Mouse (Mus musculus): ENCODE data around the gene Ttyh3.

Gene Ttyh3

GRCm38 (mm10) chr5:140652587-140652986, 3.8 kb upstream of the Ttyh3 start:
- no peak for DNase-seq (ENCODE audit: low read depth)

- no peak for DNase-seq (ENCODE audit: low read depth)
These were observed 2.4 kb upstream of the Ttyh3 start for GRCm38 (mm10) chr5:140651231-140651630.

- DNase-seq (ENCODE audit: low read depth), result no peak
These were observed 1.1 kb upstream of the Ttyh3 start for GRCm38 (mm10) chr5:140649881-140650414.

- DNase-seq (ENCODE audit: low read depth), result peak; percentile 98
These were observed 353 bp upstream of the Ttyh3 start for GRCm38 (mm10) chr5:140649101-140649667.

- peak; percentile 51 for DNase-seq (ENCODE audit: low read depth)
These were observed 861 bp downstream of the Ttyh3 start for GRCm38 (mm10) chr5:140647821-140648518.

GRCm38 (mm10) chr5:140647031-140647760, 1.6 kb downstream of the Ttyh3 start:
- DNase-seq (ENCODE audit: low read depth), result no peak

- DNase-seq (ENCODE audit: low read depth), result no peak
These were observed 2.7 kb downstream of the Ttyh3 start for GRCm38 (mm10) chr5:140646171-140646570.

- DNase-seq (ENCODE audit: low read depth), result no peak
These were observed 3.4 kb downstream of the Ttyh3 start for GRCm38 (mm10) chr5:140645454-140645853.

- no peak for DNase-seq (ENCODE audit: low read depth)
These were observed 4.1 kb downstream of the Ttyh3 start for GRCm38 (mm10) chr5:140644702-140645201.

- peak; percentile 45 for DNase-seq (ENCODE audit: low read depth)
These were observed 4.6 kb downstream of the Ttyh3 start for GRCm38 (mm10) chr5:140644263-140644662.

- DNase-seq (ENCODE audit: low read depth), result no peak
These were observed 6.8 kb downstream of the Ttyh3 start for GRCm38 (mm10) chr5:140642076-140642475.

- no peak for DNase-seq (ENCODE audit: low read depth)
These were observed 7.4 kb downstream of the Ttyh3 start for GRCm38 (mm10) chr5:140641254-140641928.

- no peak for DNase-seq (ENCODE audit: low read depth)
These were observed 8.0 kb downstream of the Ttyh3 start for GRCm38 (mm10) chr5:140640812-140641211.

- DNase-seq (ENCODE audit: low read depth), result no peak
These were observed 9.0 kb downstream of the Ttyh3 start for GRCm38 (mm10) chr5:140639871-140640270.

GRCm38 (mm10) chr5:140639312-140639711, 9.5 kb downstream of the Ttyh3 start:
- no peak for DNase-seq (ENCODE audit: low read depth)

GRCm38 (mm10) chr5:140638484-140638883, 10.3 kb downstream of the Ttyh3 start:
- DNase-seq (ENCODE audit: low read depth), result peak; percentile 43

- DNase-seq (ENCODE audit: low read depth), result peak; percentile 58
These were observed 10.8 kb downstream of the Ttyh3 start for GRCm38 (mm10) chr5:140637989-140638388.

GRCm38 (mm10) chr5:140637058-140637410, 11.8 kb downstream of the Ttyh3 start:
- DNase-seq (ENCODE audit: low read depth), result no peak

- peak; percentile 74 for DNase-seq (ENCODE audit: low read depth)
These were observed 12.3 kb downstream of the Ttyh3 start for GRCm38 (mm10) chr5:140636316-140637057.

GRCm38 (mm10) chr5:140634798-140635722, 13.8 kb downstream of the Ttyh3 start:
- DNase-seq (ENCODE audit: low read depth), result no peak
